Mouse (Mus musculus) G1E (cell line): ENCODE measurements around the gene Cstf3.

Source experiments
- CTCF ChIP-seq: IDR thresholded peaks from 2 replicates; pipeline ENCODE4 v1.5.1; 2012; ENCODE audit warnings: low read depth, low read length, inconsistent platforms, mixed read lengths
- GATA1 ChIP-seq: IDR thresholded peaks from 2 replicates; pipeline ENCODE4 v1.6.1; 2012; ENCODE audit warnings: borderline replicate concordance, low read length, inconsistent platforms, mixed read lengths
- POLR2AphosphoS5 ChIP-seq: IDR thresholded peaks from 2 replicates; pipeline ENCODE4 v1.6.1; 2012; ENCODE audit warnings: low read depth, low read length, inconsistent platforms; ENCODE audit not compliant: insufficient replicate concordance
- TAL1 ChIP-seq: conservative IDR thresholded peaks from 2 replicates; pipeline ENCODE4 v1.6.1; 2012; ENCODE audit warnings: low read depth, low read length, inconsistent platforms, mixed read lengths

GRCm38 (mm10) chr2:104558326-104558725 is 32.0 kb upstream of the Cstf3 start:
- TF ChIP-seq CTCF (no peak), POLR2AphosphoS5 (no peak), GATA1 (no peak), TAL1 (no peak)
